Mouse (Mus musculus): ENCODE measurements around the gene Ginm1.
A peak's percentile ranks its signal among the peaks of the same experiment; 100 is the strongest.
"Not testable (repeated sequence)": the region's sequence is repeated elsewhere in the genome, so short reads cannot be mapped to it uniquely, and the experiment has no call there.

The Ginm1 gene

GRCm38 (mm10) chr10:7802519-7803140, 10.0 kb upstream of the Ginm1 start:
- no peak for DNase-seq

GRCm38 (mm10) chr10:7801258-7801657, 8.6 kb upstream of the Ginm1 start:
- DNase-seq, result no peak

GRCm38 (mm10) chr10:7792254-7792750, 322 bp downstream of the Ginm1 start:
- DNase-seq, result no peak

- no peak for DNase-seq
These were observed 5.3 kb downstream of the Ginm1 start for GRCm38 (mm10) chr10:7787319-7787718.

GRCm38 (mm10) chr10:7781214-7781613, 11.4 kb downstream of the Ginm1 start:
- DNase-seq, result no peak

- peak; percentile 85 for DNase-seq
These were observed 12.1 kb downstream of the Ginm1 start for GRCm38 (mm10) chr10:7780238-7781176.

GRCm38 (mm10) chr10:7779751-7780237, 12.8 kb downstream of the Ginm1 start:
- DNase-seq, result no peak

- no peak for DNase-seq
These were observed 14.3 kb downstream of the Ginm1 start for GRCm38 (mm10) chr10:7778361-7778760.

- DNase-seq, result no peak
These were observed 17.2 kb downstream of the Ginm1 start for GRCm38 (mm10) chr10:7775421-7775820.

GRCm38 (mm10) chr10:7772769-7773168, 19.9 kb downstream of the Ginm1 start:
- DNase-seq, result no peak

- no peak for DNase-seq
These were observed 20.3 kb downstream of the Ginm1 start for GRCm38 (mm10) chr10:7772346-7772745.

- no peak for DNase-seq
These were observed 35.1 kb downstream of the Ginm1 start for GRCm38 (mm10) chr10:7757544-7757943.

GRCm38 (mm10) chr10:7748752-7749151, 43.9 kb downstream of the Ginm1 start:
- no peak for DNase-seq

GRCm38 (mm10) chr10:7745528-7745927, 47.1 kb downstream of the Ginm1 start:
- not testable (repeated sequence) for DNase-seq

- no peak for DNase-seq
These were observed 54.7 kb downstream of the Ginm1 start for GRCm38 (mm10) chr10:7737914-7738313.

GRCm38 (mm10) chr10:7737122-7737521, 55.5 kb downstream of the Ginm1 start:
- DNase-seq, result no peak

GRCm38 (mm10) chr10:7731582-7731981, 61.0 kb downstream of the Ginm1 start:
- no peak for DNase-seq

- no peak for DNase-seq
These were observed 65.6 kb downstream of the Ginm1 start for GRCm38 (mm10) chr10:7727011-7727410.

GRCm38 (mm10) chr10:7726501-7726812, 66.2 kb downstream of the Ginm1 start:
- DNase-seq, result no peak

GRCm38 (mm10) chr10:7725751-7726500, 66.7 kb downstream of the Ginm1 start, which contains the start of gene Katna1:
Gene Katna1 (plus strand): TSS chr10:7726000.
- DNase-seq, result peak; percentile 93
